Mouse (Mus musculus): ENCODE data around the gene Stim2. TPM values are rescaled to one million over a fixed set of nuclear protein-coding genes. Genes with fewer than 3 reads are reported as not detected.

The Stim2 gene
- polyA plus RNA-seq, 1 experiment from 2014 or later = 15.6 TPM

GRCm38 (mm10) chr5:54052205-54052604 is 53.9 kb downstream of the Stim2 start:
- Histone ChIP-seq H3K4me1 (peaks cover 5% of the 10 kb centered on the region; the same call in 1 of the 2 replicates), H3K9me3 (no peaks in the 10 kb centered on the region), H3K27me3 (no peaks in the 10 kb centered on the region), H3K9ac (no peak overlapping the region), H3K4me2 (replicated peaks) (no peak overlapping the region), H3K27ac (no peak overlapping the region), H3K4me3 (no peak overlapping the region), H3K36me3 (peaks cover 13% of the 10 kb centered on the region)
- 77% methylated on average over 6 of the region's 6 CpGs for WGBS
- ATAC-seq (ENCODE audit: low FRiP score, low read depth) = no peak

- Histone ChIP-seq H3K27ac (no peak overlapping the region), H3K9me3 (no peaks in the 10 kb centered on the region), H3K4me1 (peaks cover 5% of the 10 kb centered on the region; the same call in 1 of the 2 replicates), H3K27me3 (no peaks in the 10 kb centered on the region), H3K36me3 (peaks cover 19% of the 10 kb centered on the region), H3K9ac (no peak overlapping the region), H3K4me2 (replicated peaks) (no peak overlapping the region), H3K4me3 (no peak overlapping the region)
- WGBS = 86% methylated on average over 7 of the region's 7 CpGs
- no peak for ATAC-seq (ENCODE audit: low FRiP score, low read depth)
These were observed 55.5 kb downstream of the Stim2 start for GRCm38 (mm10) chr5:54053673-54054366.

GRCm38 (mm10) chr5:54056266-54056665 is 58.0 kb downstream of the Stim2 start:
- H3K27ac ChIP-seq = no peak overlapping the region
- H3K27me3 ChIP-seq = no peaks in the 10 kb centered on the region
- no peaks in the 10 kb centered on the region for H3K9me3 ChIP-seq
- 91% methylated on average over 6 of the region's 6 CpGs for WGBS
- ATAC-seq (ENCODE audit: low FRiP score, low read depth) = no peak
- H3K36me3 ChIP-seq = peaks cover 19% of the 10 kb centered on the region
- H3K4me3 ChIP-seq = no peak overlapping the region
- H3K9ac ChIP-seq = no peak overlapping the region
- no peak overlapping the region for H3K4me2 ChIP-seq (replicated peaks)
- H3K4me1 ChIP-seq = peaks cover under 1% of the 10 kb centered on the region; the same call in 1 of the 2 replicates

- no peak overlapping the region for H3K9ac ChIP-seq
- no peaks in the 10 kb centered on the region for H3K9me3 ChIP-seq
- peaks cover 14% of the 10 kb centered on the region for H3K36me3 ChIP-seq
- no peak for ATAC-seq (ENCODE audit: low FRiP score, low read depth)
- no peaks in the 10 kb centered on the region for H3K27me3 ChIP-seq
- no peak overlapping the region for H3K4me3 ChIP-seq
- H3K27ac ChIP-seq = no peak overlapping the region
- peaks cover 4% of the 10 kb centered on the region; the same call in 1 of the 2 replicates for H3K4me1 ChIP-seq
- WGBS = 87% methylated on average over 6 of the region's 6 CpGs
- no peak overlapping the region for H3K4me2 ChIP-seq (replicated peaks)
These were observed 61.7 kb downstream of the Stim2 start for GRCm38 (mm10) chr5:54059998-54060397.

GRCm38 (mm10) chr5:54062079-54062478 is 63.8 kb downstream of the Stim2 start:
- WGBS = 85% methylated on average over 7 of the region's 7 CpGs
- ATAC-seq (ENCODE audit: low FRiP score, low read depth) = no peak
- no peak overlapping the region for H3K9ac ChIP-seq
- no peak overlapping the region for H3K4me2 ChIP-seq (replicated peaks)
- H3K27ac ChIP-seq = no peak overlapping the region
- H3K36me3 ChIP-seq = peaks cover 6% of the 10 kb centered on the region
- H3K4me1 ChIP-seq = peaks cover 4% of the 10 kb centered on the region; the same call in 1 of the 2 replicates
- H3K27me3 ChIP-seq = no peaks in the 10 kb centered on the region
- no peaks in the 10 kb centered on the region for H3K9me3 ChIP-seq
- H3K4me3 ChIP-seq = no peak overlapping the region

- no peaks in the 10 kb centered on the region for H3K27me3 ChIP-seq
- no peak overlapping the region for H3K27ac ChIP-seq
- no peaks in the 10 kb centered on the region for H3K4me1 ChIP-seq
- 82% methylated on average over 3 of the region's 3 CpGs for WGBS
- no peak overlapping the region for H3K9ac ChIP-seq
- ATAC-seq (ENCODE audit: low FRiP score, low read depth) = no peak
- H3K4me2 ChIP-seq (replicated peaks) = no peak overlapping the region
- no peaks in the 10 kb centered on the region for H3K36me3 ChIP-seq
- no peak overlapping the region for H3K4me3 ChIP-seq
- no peaks in the 10 kb centered on the region for H3K9me3 ChIP-seq
These were observed 69.3 kb downstream of the Stim2 start for GRCm38 (mm10) chr5:54067591-54067990.

- H3K27me3 ChIP-seq = no peaks in the 10 kb centered on the region
- H3K36me3 ChIP-seq = no peaks in the 10 kb centered on the region
- H3K4me3 ChIP-seq = no peak overlapping the region
- H3K9ac ChIP-seq = no peak overlapping the region
- peaks cover 7% of the 10 kb centered on the region for H3K4me1 ChIP-seq
- 90% methylated on average over 2 of the region's 2 CpGs for WGBS
- no peak overlapping the region for H3K4me2 ChIP-seq (replicated peaks)
- H3K27ac ChIP-seq = no peak overlapping the region
- ATAC-seq (ENCODE audit: low FRiP score, low read depth) = no peak
- H3K9me3 ChIP-seq = no peaks in the 10 kb centered on the region
These were observed 72.2 kb downstream of the Stim2 start for GRCm38 (mm10) chr5:54070549-54070948.

- no peak overlapping the region for H3K27ac ChIP-seq
- no peaks in the 10 kb centered on the region for H3K27me3 ChIP-seq
- H3K36me3 ChIP-seq = no peaks in the 10 kb centered on the region
- WGBS = 91% methylated on average over 5 of the region's 5 CpGs
- no peak for ATAC-seq (ENCODE audit: low FRiP score, low read depth)
- no peak overlapping the region for H3K4me3 ChIP-seq
- H3K9ac ChIP-seq = no peak overlapping the region
- no peak overlapping the region for H3K4me2 ChIP-seq (replicated peaks)
- peaks cover 7% of the 10 kb centered on the region for H3K4me1 ChIP-seq
- H3K9me3 ChIP-seq = no peaks in the 10 kb centered on the region
These were observed 73.0 kb downstream of the Stim2 start for GRCm38 (mm10) chr5:54071288-54071687.

GRCm38 (mm10) chr5:54071705-54072104 is 73.4 kb downstream of the Stim2 start:
- no peaks in the 10 kb centered on the region for H3K27me3 ChIP-seq
- H3K27ac ChIP-seq = no peak overlapping the region
- no peak overlapping the region for H3K4me3 ChIP-seq
- H3K9ac ChIP-seq = no peak overlapping the region
- no peak for ATAC-seq (ENCODE audit: low FRiP score, low read depth)
- H3K4me2 ChIP-seq (replicated peaks) = no peak overlapping the region
- no peaks in the 10 kb centered on the region for H3K9me3 ChIP-seq
- no peaks in the 10 kb centered on the region for H3K36me3 ChIP-seq
- H3K4me1 ChIP-seq = peaks cover 7% of the 10 kb centered on the region
- 62% methylated on average over 7 of the region's 7 CpGs for WGBS

- Histone ChIP-seq H3K9me3 (no peaks in the 10 kb centered on the region), H3K4me2 (replicated peaks) (no peak overlapping the region), H3K4me1 (peaks cover 7% of the 10 kb centered on the region), H3K27me3 (no peaks in the 10 kb centered on the region), H3K27ac (no peak overlapping the region), H3K4me3 (no peak overlapping the region), H3K36me3 (no peaks in the 10 kb centered on the region), H3K9ac (no peak overlapping the region)
- no peak for ATAC-seq (ENCODE audit: low FRiP score, low read depth)
- 18% methylated on average over 1 of the region's 1 CpGs for WGBS
These were observed 75.0 kb downstream of the Stim2 start for GRCm38 (mm10) chr5:54073291-54073690.

GRCm38 (mm10) chr5:54079997-54080396 is 81.7 kb downstream of the Stim2 start:
- H3K4me1 ChIP-seq = peaks cover 7% of the 10 kb centered on the region
- H3K9me3 ChIP-seq = no peaks in the 10 kb centered on the region
- H3K36me3 ChIP-seq = no peaks in the 10 kb centered on the region
- no peak for ATAC-seq (ENCODE audit: low FRiP score, low read depth)
- no peak overlapping the region for H3K27ac ChIP-seq
- no peak overlapping the region for H3K4me2 ChIP-seq (replicated peaks)
- no peak overlapping the region for H3K4me3 ChIP-seq
- H3K9ac ChIP-seq = no peak overlapping the region
- no peaks in the 10 kb centered on the region for H3K27me3 ChIP-seq
- 92% methylated on average over 1 of the region's 1 CpGs for WGBS

GRCm38 (mm10) chr5:54087912-54088311 is 89.6 kb downstream of the Stim2 start:
- Histone ChIP-seq H3K4me3 (no peak overlapping the region), H3K27me3 (no peaks in the 10 kb centered on the region), H3K27ac (no peak overlapping the region), H3K36me3 (no peaks in the 10 kb centered on the region), H3K9ac (no peak overlapping the region), H3K4me2 (replicated peaks) (no peak overlapping the region), H3K4me1 (0 out of 2 replicates have a peak, but pooled peaks cover 1% of the 10 kb centered on the region), H3K9me3 (no peaks in the 10 kb centered on the region)
- 95% methylated on average over 3 of the region's 3 CpGs for WGBS
- ATAC-seq (ENCODE audit: low FRiP score, low read depth) = no peak

GRCm38 (mm10) chr5:54098219-54098618 is 99.9 kb downstream of the Stim2 start:
- ATAC-seq (ENCODE audit: low FRiP score, low read depth) = no peak
- Histone ChIP-seq H3K4me1 (peaks cover 22% of the 10 kb centered on the region), H3K36me3 (0 out of 2 replicates have a peak, but pooled peaks cover 3% of the 10 kb centered on the region), H3K4me3 (no peak overlapping the region), H3K9ac (no peak overlapping the region), H3K27me3 (no peaks in the 10 kb centered on the region), H3K4me2 (replicated peaks) (no peak overlapping the region), H3K9me3 (no peaks in the 10 kb centered on the region), H3K27ac (no peak overlapping the region)
- WGBS = 75% methylated on average over 6 of the region's 6 CpGs

All from limb, embryonic 13.5 days (tissue).